Mouse (Mus musculus) cerebellum, postnatal 25 days (tissue): ENCODE results near the gene March5.

Experiments used
- DNase-seq, 2 experiments: peaks; one replicate each; pipeline ENCODE4 v3.0.0; 2021; ENCODE audit warnings: mixed read lengths in 2 of 2

Gene March5

GRCm38 (mm10) chr19:37265333-37266103 is 58.2 kb downstream of the March5 start:
- DNase-seq: peak; percentile 95 to 97

- DNase-seq: no peak
These were observed 61.8 kb downstream of the March5 start for GRCm38 (mm10) chr19:37269106-37269505.
